Mouse (Mus musculus): ENCODE results near the gene Stra6. TPM values are rescaled to one million over a fixed set of nuclear protein-coding genes. Genes with fewer than 3 reads are reported as not detected.

The Stra6 gene
- polyA plus RNA-seq, 1 experiment from 2014 or later: 10.1 TPM

GRCm38 (mm10) chr9:58155366-58155765, 91.8 kb downstream of the Stra6 start:
- DNase-seq: peak; percentile 75
- WGBS: 56% methylated on average over 3 of the region's 3 CpGs

DNA sequence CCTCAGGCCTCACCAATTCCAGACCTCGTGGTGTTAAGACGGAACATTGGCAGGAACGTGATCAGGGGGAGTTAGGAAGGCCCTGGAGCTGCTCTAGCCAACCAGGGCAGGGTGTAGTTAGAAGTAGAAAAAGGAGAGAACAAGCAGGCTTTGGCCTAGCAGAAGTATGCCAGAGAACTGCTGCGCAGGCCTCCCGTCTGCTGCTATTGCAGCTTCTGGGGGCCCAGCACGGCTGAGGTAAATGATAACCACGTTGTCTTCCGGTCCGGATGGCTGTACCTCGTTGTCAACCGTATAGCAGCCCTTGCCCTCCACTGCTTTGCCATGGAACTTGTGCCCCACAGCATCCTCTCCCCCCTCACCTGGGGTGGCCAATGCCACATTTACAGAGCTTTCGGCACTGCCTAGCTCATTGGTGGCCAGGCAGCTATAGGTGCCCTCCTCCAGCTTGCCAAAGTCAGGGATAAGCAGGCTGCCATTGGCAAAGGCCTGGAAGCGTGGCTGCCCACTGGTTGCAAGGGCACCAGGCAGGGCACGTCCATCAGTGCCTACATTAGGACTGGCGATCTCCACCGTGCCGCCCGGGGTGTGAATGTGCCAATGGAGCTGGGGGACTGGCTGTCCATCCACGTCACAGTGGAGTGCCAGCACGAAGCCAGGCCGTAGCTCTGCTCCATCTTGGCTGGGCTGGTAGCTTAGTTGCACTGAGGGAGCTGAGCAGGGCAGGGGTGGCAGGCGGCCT, 93.4 kb downstream of the Stra6 start:
- no peak overlapping the region for H3K4me2 ChIP-seq (ENCODE audit: low read length)
- WGBS: 92% methylated on average over 22 of the region's 22 CpGs
- no peak overlapping the region for H3K27ac ChIP-seq (replicated peaks; ENCODE audit: low read depth, low read length)
- ATAC-seq (ENCODE audit: low FRiP score, low TSS enrichment) (no peak), DNase-seq (no peak)
- H3K4me1 ChIP-seq (ENCODE audit: control insufficient read depth, insufficient read depth, low read length): no peaks in the 10 kb centered on the region
- no peaks in the 10 kb centered on the region for H3K27me3 ChIP-seq (ENCODE audit: control insufficient read depth, insufficient read depth, low read length)
- H3K9ac ChIP-seq (replicated peaks; ENCODE audit: low read length): no peak overlapping the region
- H3K4me3 ChIP-seq (replicated peaks; ENCODE audit: low read depth, low read length): no peak overlapping the region
- no peaks in the 10 kb centered on the region for H3K9me3 ChIP-seq (ENCODE audit: control insufficient read depth, low read length)
- no peaks in the 10 kb centered on the region for H3K36me3 ChIP-seq (ENCODE audit: control insufficient read depth, insufficient read depth, low read length)

More at GRCm38 (mm10) chr9:58155366-58155765, 91.8 kb downstream of the Stra6 start:
- Histone ChIP-seq H3K4me1 (ENCODE audit: control insufficient read depth, insufficient read depth, low read length) (no peaks in the 10 kb centered on the region), H3K9ac (replicated peaks; ENCODE audit: low read length) (no peak overlapping the region), H3K27ac (replicated peaks; ENCODE audit: low read depth, low read length) (no peak overlapping the region), H3K9me3 (ENCODE audit: control insufficient read depth, low read length) (no peaks in the 10 kb centered on the region), H3K4me3 (replicated peaks; ENCODE audit: low read depth, low read length) (no peak overlapping the region), H3K4me2 (ENCODE audit: low read length) (no peak overlapping the region), H3K27me3 (ENCODE audit: control insufficient read depth, insufficient read depth, low read length) (no peaks in the 10 kb centered on the region), H3K36me3 (ENCODE audit: control insufficient read depth, insufficient read depth, low read length) (no peaks in the 10 kb centered on the region)
- ATAC-seq (ENCODE audit: low FRiP score, low TSS enrichment): no peak

DNA sequence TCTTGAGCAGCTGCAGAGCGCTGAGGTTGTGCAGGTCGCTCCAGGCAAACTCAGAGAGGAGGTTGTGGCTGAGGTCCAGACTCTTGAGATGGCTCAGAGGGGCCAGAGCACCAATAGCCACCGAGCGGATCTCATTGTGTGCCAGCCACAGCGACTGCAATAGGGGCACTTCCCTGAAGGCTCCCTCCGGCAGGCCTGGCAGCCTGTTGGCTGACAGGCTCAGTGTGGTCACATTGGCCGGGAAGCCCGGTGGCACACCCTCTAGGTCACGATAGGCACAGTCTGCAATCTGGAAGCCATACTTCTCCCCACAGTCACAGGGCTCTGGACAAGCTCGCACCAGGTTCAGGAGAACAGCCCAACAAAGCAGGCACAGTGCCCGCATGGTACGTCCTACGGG, 94.2 kb downstream of the Stra6 start:
- H3K9ac ChIP-seq (replicated peaks; ENCODE audit: low read length): no peak overlapping the region
- WGBS: 80% methylated on average over 13 of the region's 13 CpGs
- H3K27ac ChIP-seq (replicated peaks; ENCODE audit: low read depth, low read length): no peak overlapping the region
- ATAC-seq (ENCODE audit: low FRiP score, low TSS enrichment): no peak
- no peak overlapping the region for H3K4me3 ChIP-seq (replicated peaks; ENCODE audit: low read depth, low read length)
- H3K4me2 ChIP-seq (ENCODE audit: low read length): no peak overlapping the region
- H3K9me3 ChIP-seq (ENCODE audit: control insufficient read depth, low read length): no peaks in the 10 kb centered on the region
- H3K36me3 ChIP-seq (ENCODE audit: control insufficient read depth, insufficient read depth, low read length): no peaks in the 10 kb centered on the region
- no peaks in the 10 kb centered on the region for H3K4me1 ChIP-seq (ENCODE audit: control insufficient read depth, insufficient read depth, low read length)
- DNase-seq: no peak
- no peaks in the 10 kb centered on the region for H3K27me3 ChIP-seq (ENCODE audit: control insufficient read depth, insufficient read depth, low read length)

GRCm38 (mm10) chr9:58158541-58159311, 95.1 kb downstream of the Stra6 start:
- no peak overlapping the region for H3K4me2 ChIP-seq (ENCODE audit: low read length)

GRCm38 (mm10) chr9:58159855-58160254, 96.3 kb downstream of the Stra6 start:
- ATAC-seq (ENCODE audit: low FRiP score, low TSS enrichment): no peak
- no peak for DNase-seq
- no peak overlapping the region for H3K27ac ChIP-seq (replicated peaks; ENCODE audit: low read depth, low read length)

More at GRCm38 (mm10) chr9:58158541-58159311, 95.1 kb downstream of the Stra6 start:
- 47% methylated on average over 7 of the region's 7 CpGs for WGBS
- Histone ChIP-seq H3K27ac (replicated peaks; ENCODE audit: low read depth, low read length) (0 out of 2 replicates have a peak overlapping the region, but pooled peaks have one; percentile 13), H3K27me3 (ENCODE audit: control insufficient read depth, insufficient read depth, low read length) (no peaks in the 10 kb centered on the region), H3K4me3 (replicated peaks; ENCODE audit: low read depth, low read length) (no peak overlapping the region), H3K4me1 (ENCODE audit: control insufficient read depth, insufficient read depth, low read length) (no peaks in the 10 kb centered on the region), H3K9ac (replicated peaks; ENCODE audit: low read length) (no peak overlapping the region), H3K36me3 (ENCODE audit: control insufficient read depth, insufficient read depth, low read length) (no peaks in the 10 kb centered on the region), H3K9me3 (ENCODE audit: control insufficient read depth, low read length) (no peaks in the 10 kb centered on the region)
- ATAC-seq (ENCODE audit: low FRiP score, low TSS enrichment) (no peak), DNase-seq (no peak)

GRCm38 (mm10) chr9:58160315-58160714, 96.7 kb downstream of the Stra6 start:
- no peaks in the 10 kb centered on the region for H3K36me3 ChIP-seq (ENCODE audit: control insufficient read depth, insufficient read depth, low read length)
- no peak for DNase-seq
- no peak overlapping the region for H3K4me3 ChIP-seq (replicated peaks; ENCODE audit: low read depth, low read length)
- no peaks in the 10 kb centered on the region for H3K4me1 ChIP-seq (ENCODE audit: control insufficient read depth, insufficient read depth, low read length)
- H3K27ac ChIP-seq (replicated peaks; ENCODE audit: low read depth, low read length): no peak overlapping the region
- H3K9me3 ChIP-seq (ENCODE audit: control insufficient read depth, low read length): no peaks in the 10 kb centered on the region
- no peak overlapping the region for H3K4me2 ChIP-seq (ENCODE audit: low read length)
- no peaks in the 10 kb centered on the region for H3K27me3 ChIP-seq (ENCODE audit: control insufficient read depth, insufficient read depth, low read length)
- no peak for ATAC-seq (ENCODE audit: low FRiP score, low TSS enrichment)
- WGBS: 88% methylated on average over 5 of the region's 5 CpGs
- no peak overlapping the region for H3K9ac ChIP-seq (replicated peaks; ENCODE audit: low read length)

More at GRCm38 (mm10) chr9:58159855-58160254, 96.3 kb downstream of the Stra6 start:
- WGBS: 74% methylated on average over 4 of the region's 4 CpGs
- Histone ChIP-seq H3K27me3 (ENCODE audit: control insufficient read depth, insufficient read depth, low read length) (no peaks in the 10 kb centered on the region), H3K9me3 (ENCODE audit: control insufficient read depth, low read length) (no peaks in the 10 kb centered on the region), H3K9ac (replicated peaks; ENCODE audit: low read length) (no peak overlapping the region), H3K4me1 (ENCODE audit: control insufficient read depth, insufficient read depth, low read length) (no peaks in the 10 kb centered on the region), H3K4me3 (replicated peaks; ENCODE audit: low read depth, low read length) (no peak overlapping the region), H3K4me2 (ENCODE audit: low read length) (no peak overlapping the region), H3K36me3 (ENCODE audit: control insufficient read depth, insufficient read depth, low read length) (no peaks in the 10 kb centered on the region)

- Histone ChIP-seq H3K4me3 (replicated peaks; ENCODE audit: low read depth, low read length) (no peak overlapping the region), H3K4me1 (ENCODE audit: control insufficient read depth, insufficient read depth, low read length) (no peaks in the 10 kb centered on the region), H3K36me3 (ENCODE audit: control insufficient read depth, insufficient read depth, low read length) (no peaks in the 10 kb centered on the region), H3K27ac (replicated peaks; ENCODE audit: low read depth, low read length) (no peak overlapping the region), H3K9ac (replicated peaks; ENCODE audit: low read length) (no peak overlapping the region), H3K27me3 (ENCODE audit: control insufficient read depth, insufficient read depth, low read length) (no peaks in the 10 kb centered on the region), H3K4me2 (ENCODE audit: low read length) (no peak overlapping the region), H3K9me3 (ENCODE audit: control insufficient read depth, low read length) (no peaks in the 10 kb centered on the region)
- no peak for DNase-seq
- WGBS: 91% methylated on average over 3 of the region's 3 CpGs
- no peak for ATAC-seq (ENCODE audit: low FRiP score, low TSS enrichment)
These were observed 98.6 kb downstream of the Stra6 start for GRCm38 (mm10) chr9:58162173-58162572.

GRCm38 (mm10) chr9:58163146-58163545, 99.6 kb downstream of the Stra6 start:
- no peak overlapping the region for H3K4me2 ChIP-seq (ENCODE audit: low read length)
- WGBS: 75% methylated on average over 5 of the region's 5 CpGs
- ATAC-seq (ENCODE audit: low FRiP score, low TSS enrichment): no peak

More at GRCm38 (mm10) chr9:58163146-58163545, 99.6 kb downstream of the Stra6 start:
- H3K4me3 ChIP-seq (replicated peaks; ENCODE audit: low read depth, low read length): no peak overlapping the region
- H3K9ac ChIP-seq (replicated peaks; ENCODE audit: low read length): no peak overlapping the region
- H3K27me3 ChIP-seq (ENCODE audit: control insufficient read depth, insufficient read depth, low read length): no peaks in the 10 kb centered on the region
- H3K4me1 ChIP-seq (ENCODE audit: control insufficient read depth, insufficient read depth, low read length): no peaks in the 10 kb centered on the region
- no peaks in the 10 kb centered on the region for H3K9me3 ChIP-seq (ENCODE audit: control insufficient read depth, low read length)
- no peak overlapping the region for H3K27ac ChIP-seq (replicated peaks; ENCODE audit: low read depth, low read length)
- DNase-seq: no peak
- no peaks in the 10 kb centered on the region for H3K36me3 ChIP-seq (ENCODE audit: control insufficient read depth, insufficient read depth, low read length)

Measured in midbrain, embryonic 14.5 days (tissue).